Mouse (Mus musculus): ENCODE results near the gene Dap.

The Dap gene

DNA sequence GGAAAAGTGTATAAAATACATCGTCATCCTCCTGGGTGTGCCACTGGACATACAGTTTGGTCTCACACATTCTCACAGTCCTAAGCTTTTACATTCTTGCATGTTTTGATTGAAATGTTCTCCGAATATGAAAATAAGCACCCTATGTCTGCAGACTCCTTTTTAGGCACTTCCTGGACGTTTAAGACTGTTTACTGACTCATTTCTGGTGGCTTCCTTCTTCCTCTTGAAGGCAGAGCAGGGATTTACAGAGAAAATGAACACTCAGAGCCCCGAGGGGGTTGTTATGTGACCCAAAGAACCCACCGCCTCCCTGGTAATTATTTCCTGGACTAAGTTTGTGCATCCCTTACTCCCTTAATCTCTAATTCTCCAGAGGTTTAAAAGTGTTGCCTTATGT lies 13.8 kb downstream of the Dap start:
- DNase-seq (ENCODE audit: low spot score), result no peak

DNA sequence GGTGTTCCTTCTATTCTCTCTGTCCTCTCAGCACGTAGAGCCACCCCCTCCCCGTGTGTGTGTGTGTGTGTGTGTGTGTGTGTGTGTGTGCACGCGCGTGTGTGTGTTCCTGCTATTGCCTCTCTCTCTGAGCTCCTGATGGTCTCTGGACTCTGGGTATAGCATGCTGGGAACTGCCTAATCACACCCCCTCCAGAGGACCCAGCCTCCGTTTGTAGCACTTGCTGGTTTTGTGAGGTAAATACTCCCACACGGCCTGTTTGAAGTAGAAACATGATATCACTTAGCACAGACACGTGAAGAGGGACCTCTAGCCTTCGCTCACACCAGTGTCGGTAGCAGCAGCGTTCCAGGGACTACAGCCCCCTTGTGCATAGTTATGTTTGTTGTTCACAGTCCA lies 14.5 kb downstream of the Dap start:
- no peak for DNase-seq (ENCODE audit: low spot score)

DNA sequence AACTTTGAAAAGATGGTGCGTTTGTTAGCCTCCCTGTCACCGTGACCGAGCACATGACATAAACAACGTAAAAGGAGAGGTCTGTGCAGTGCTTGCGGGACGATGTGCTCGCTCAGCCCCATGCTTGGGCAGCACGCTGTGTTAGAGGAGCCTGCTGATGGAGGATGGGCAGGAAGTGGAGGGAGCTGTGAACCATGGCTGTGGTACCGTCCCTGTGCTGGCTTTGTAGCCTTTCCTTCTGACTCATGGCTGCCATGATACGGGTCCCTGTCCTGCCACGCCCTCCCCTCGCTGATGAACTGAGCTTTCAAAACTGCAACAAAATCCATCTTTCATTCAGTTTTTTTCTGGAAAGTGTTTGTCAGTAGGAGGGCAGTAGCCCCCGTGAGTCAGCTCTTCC lies 15.6 kb downstream of the Dap start:
- DNase-seq (ENCODE audit: low spot score), result no peak

DNA sequence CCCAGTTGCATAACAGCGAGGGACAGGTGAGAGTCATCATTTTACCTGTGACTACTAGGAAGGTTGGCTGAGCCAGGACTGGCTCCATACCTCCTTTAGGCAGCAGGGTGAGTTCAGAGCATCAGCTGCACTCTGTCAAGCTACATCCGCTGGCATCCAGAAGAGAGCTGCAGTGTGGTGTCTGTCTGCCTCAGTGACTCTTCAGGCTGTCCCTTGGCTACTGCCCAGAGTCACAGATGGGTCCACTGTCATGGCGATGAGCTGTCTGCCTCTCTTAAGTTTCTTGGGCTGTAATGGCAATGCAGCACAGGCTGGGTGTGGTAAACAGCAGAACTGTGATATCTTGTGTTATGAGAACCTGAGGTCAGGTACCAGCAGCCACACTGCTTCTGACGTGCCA lies 16.1 kb downstream of the Dap start:
- DNase-seq (ENCODE audit: low spot score), result no peak

DNA sequence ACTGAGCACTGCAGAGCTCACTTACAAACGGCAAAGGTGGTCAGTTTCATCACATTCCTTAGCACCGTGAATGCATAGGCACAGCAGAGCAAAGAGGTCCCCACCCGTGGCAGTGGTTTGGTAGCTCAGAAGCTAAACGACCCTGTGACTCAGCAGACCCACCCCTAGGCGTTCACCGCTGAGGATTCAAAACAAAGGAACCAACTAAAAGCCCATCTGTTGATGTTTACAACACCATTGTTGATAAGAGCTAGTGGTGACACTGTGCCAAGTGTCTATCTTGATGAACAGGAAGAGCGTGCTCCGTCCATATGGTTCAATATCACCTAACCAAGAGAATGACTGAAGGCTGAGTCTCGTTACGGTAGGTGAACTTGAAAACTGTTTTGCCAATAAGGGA lies 19.1 kb downstream of the Dap start:
- no peak for DNase-seq (ENCODE audit: low spot score)

DNA sequence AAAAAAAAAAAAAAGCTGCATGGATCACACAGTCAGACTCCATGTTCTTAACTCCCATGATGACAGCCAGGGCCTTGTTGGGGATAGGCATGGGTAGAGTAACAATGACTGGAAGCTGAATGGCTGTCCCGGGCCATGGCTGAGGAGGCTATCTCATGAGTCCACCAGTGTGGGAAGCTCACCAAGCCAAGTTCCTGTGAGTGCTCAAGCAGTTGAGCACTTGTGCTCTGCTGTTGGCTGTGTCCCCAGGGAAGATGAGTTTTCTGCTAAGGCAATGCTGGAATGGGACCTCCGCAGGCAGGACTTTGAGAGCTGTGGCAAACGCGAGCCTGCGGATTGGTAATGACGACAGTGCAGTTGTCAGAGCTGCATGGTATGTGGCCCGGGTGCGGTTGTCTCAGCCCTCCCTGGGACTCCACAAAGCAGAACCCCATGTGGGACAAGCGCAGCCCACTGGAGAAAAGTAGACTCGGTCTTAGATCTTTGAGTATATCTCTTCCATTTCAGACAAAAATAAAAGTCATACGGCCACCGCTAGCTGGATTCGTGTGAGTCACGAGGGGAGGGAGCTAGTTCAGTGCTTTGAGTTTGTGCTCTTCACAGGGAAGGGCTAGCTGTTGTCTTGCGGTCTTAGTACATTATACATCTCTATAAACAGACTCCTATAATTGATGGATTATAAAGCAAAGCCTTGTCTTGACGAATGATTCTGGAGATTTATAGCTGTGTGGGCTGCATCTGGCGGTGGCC lies 20.8 kb downstream of the Dap start:
- DNase-seq (ENCODE audit: low spot score), result no peak

DNA sequence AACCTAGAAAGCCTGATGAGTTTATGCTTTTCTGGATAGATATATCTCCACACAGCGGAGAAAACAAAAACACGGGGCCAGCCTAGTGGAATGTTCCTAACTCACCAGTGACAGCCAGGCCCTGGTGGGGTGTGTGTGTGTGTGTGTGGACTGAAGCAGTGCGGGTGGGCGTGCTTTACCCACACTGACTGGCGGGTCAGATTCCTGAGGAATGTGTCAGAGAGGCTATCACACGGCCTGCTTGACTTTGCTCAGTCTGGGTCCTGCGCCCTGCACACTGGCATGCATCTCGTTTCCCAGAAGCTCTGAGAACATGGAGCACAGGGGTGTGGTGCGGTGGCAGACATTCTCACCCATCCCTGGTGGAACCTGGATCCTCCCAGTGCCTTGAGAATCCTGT lies 21.8 kb downstream of the Dap start:
- no peak for DNase-seq (ENCODE audit: low spot score)

DNA sequence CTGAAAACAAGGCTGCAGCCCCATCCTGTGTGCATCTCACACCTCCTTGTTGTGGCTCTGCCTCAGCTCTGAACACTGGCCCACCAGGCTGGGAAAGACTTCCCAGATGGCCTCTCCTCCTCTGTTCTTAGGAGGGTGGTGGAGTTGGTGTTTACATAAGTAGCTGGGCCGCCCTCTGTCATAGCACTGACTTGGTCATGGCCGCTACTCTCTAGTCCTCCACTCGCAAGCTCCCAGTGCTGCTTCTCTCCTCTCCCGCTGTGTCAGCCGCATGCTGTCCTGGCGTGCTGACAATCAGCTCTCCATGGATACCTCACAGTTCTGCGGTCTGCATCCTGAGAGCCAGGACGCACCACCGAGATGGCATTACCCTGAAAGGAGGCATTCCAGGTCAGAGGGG lies 22.9 kb downstream of the Dap start:
- DNase-seq (ENCODE audit: low spot score), result peak; percentile 39

DNA sequence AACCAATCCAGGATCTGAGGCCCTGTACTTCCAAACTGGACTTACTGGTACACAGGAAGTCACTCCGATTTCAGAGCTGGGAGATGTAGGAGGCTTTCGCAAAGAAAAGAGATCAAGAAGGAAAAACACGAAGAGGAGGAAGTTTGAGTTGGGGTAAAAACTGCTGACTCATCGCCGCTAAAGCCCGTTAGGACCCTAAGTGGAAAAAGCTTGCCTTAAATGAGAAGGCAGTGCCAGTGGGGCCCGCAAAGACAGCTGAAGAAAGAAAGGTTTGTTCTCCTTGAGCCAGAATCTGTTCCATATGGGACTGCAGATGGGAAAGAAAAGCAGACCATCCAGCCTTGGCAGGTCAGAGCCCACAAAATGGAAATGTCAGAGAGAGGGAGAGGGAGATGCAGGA lies 24.8 kb downstream of the Dap start:
- DNase-seq (ENCODE audit: low spot score), result no peak

DNA sequence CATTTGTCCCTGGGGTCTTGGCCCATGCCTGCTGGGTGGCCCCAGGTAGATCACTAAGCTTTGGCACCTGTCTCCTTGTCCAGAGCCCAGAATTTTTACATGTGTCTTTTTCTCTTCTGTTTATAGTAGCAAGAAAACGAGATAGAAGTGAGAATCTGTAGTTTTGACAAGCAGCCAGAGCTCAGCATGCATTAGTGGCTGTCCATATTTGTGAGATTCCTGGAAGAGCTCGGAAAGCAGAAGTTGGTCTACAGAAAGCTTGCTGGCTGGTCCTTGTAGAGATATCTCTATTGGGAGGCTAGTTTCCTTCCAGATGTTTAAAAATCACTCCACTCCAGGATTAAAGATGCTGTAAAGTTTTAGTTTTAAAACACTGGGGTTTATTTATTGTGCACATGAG lies 25.9 kb downstream of the Dap start:
- no peak for DNase-seq (ENCODE audit: low spot score)

DNA sequence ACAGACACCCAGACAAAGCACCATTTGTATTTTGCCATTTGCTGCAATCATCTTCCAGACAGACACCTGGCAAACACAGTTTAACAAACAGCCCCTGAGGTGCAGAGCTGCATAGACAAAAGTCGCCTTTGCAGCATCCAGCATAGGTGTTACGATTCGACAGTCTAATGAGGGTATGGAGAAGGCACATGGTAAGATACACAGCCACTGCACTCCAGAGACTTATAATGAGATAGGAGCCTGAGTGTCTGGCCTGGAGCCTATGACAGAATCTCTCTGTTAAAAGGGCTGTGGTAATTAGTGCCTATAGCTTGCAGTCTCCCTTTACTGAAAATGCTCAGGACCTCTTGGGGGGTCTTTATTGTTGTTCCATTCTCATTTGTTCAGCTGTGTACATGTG lies 26.6 kb downstream of the Dap start:
- no peak for DNase-seq (ENCODE audit: low spot score)

DNA sequence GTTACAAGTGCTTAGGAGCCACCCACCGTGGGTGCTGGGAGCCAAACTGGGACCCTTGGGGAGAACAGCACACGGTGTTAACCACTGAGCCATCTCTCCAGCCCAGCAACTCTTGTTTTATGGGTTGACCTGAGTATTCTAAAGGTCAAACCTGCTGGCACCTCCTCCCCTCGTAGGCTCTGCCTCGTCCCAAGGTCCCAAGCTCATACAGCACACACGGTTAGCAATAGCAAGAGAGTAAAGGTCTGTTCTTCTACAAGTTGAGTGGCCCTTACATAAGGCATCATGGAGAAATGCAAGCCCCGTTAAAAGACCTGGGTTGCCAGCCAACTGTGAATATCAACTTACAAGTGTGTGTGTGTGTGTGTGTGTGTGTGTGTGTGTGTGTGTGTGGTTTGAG lies 27.1 kb downstream of the Dap start:
- no peak for DNase-seq (ENCODE audit: low spot score)

DNA sequence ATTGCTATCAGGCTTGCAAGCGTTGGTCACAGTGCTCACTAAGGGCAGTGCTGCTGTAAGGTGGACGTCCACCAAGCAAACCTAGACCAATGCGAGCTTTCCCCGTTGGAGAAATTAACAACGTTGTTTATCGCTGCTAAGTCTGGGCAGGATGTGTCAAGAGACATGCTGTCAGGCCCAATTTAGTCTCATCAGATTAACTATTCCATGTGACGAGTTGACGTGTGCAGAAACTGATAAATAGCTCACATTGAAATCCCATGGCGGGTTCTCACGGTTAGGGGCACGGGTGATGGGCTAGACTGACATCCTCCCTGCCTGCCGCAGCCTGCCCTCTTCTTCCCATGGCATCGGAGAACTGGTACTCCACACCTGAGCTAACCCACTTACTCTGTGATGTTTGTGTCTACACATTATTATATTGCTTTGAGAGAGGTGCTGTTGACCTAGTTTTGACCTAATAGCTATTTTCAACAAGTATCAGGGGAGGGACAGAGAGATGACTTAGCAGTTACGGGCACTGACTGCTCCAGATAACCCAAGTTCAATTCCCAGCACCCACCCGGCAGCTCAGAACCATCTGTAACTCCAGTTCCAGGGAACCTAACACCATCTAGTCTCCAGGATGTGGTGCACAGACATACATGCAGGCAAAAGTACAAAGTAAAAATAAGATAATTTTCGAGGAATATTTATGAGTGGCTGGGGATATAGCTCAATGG lies 28.6 kb downstream of the Dap start:
- no peak for DNase-seq (ENCODE audit: low spot score)

DNA sequence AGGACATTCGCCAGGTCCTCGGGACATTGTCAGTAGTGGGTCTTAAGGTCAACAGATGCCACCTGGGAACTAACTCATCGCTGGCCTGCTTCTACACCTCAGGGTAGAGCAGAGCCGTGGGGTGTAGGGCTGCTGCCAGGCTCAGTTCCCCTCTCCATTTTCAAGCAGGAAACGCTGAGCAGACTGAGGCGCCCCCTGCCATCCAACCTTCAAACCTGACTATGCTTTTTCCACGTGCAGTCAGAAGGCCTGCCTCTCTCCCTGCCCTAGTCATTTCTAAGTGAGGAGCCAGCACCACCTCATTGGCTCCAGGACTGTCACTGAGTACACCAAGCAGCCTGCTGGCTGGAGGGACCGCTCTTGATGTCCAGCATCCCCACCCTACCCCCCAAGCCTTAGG lies 29.3 kb downstream of the Dap start:
- no peak for DNase-seq (ENCODE audit: low spot score)

DNA sequence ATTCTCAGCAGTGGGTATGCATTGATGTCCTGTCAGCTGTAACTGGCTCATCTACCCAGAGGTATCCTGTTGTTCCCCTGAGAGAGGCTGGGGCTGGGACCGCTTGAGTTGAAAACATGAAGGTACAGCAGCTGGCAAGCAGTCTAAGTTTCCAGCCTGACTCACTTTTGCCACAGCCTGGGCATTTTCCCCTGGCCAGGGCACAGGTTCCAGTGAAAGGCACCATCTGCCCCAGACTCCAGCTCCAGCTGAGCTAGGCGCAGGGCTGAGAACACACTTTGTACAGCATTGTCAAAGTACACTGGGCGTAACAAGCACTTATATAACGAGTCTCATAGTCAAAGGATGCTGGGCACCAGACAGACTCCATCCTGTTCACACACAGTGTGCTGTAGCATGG lies 29.8 kb downstream of the Dap start:
- DNase-seq (ENCODE audit: low spot score), result no peak

DNA sequence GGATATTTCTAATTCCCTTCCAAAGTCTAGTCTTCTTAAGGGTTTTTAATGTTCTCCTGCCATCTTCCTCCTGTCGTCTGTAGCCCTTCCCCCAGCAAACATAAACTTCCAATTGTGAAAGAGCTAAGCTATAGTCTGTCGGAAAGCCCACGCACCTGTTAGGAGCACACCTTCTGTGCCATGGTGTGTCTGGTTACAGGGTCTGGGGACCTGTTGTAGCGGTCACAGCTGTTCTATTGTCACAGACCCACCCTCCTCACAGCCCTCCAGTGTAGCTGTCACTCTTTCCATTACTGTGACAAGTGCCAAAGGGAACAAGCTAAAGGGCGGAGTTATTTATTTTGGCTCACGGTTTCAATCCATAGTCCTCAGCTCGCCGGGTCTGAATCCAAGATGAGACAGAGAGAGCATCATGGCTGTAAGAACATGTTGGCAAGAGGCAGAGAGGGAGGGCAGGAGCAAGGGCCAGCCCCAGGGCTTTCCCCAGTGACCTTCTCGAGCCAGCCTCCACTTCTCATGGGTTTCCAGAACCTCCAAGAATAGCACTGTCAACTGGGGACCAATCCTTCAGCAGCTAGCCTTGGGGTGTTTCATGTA lies 30.9 kb downstream of the Dap start:
- DNase-seq (ENCODE audit: low spot score), result no peak

DNA sequence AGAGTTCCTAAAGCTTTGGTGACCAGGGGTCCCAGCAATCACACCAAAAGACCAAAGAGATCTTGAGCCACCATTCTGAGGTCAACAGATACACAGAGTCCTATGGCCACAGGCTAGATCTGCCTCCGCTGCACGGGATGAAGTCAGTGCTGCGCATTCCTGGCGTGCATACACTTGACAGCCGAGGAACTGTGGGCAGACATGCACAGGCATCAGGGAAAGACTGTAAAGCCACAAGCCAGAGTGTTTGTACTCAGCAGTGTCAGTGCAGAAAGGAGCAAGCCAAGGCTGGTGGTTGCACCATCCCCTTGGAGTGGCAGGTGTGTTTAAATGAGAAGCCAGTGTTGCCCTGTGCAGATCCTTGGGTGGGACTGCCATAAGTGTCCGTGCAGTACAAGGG lies 31.6 kb downstream of the Dap start:
- DNase-seq (ENCODE audit: low spot score), result no peak

DNA sequence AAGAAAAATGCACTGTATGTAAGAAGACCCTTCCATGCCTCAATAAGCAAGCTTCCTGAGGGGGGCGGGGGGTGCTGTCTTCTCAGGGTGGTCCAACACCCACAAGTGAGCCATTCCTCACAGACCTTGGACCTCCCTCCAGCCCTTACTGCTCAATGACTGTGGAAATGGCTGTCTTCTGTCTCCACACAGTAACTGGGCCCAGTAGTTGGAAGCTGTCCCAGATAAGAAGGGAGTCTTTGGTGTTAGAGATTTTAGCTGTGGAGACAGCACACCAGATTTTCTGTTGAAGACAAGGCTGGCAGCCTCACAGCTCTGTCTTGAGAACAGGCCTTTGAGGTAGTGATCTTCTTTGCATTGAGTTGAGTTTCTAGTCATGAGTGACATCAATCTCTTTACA lies 33.2 kb downstream of the Dap start:
- no peak for DNase-seq (ENCODE audit: low spot score)

DNA sequence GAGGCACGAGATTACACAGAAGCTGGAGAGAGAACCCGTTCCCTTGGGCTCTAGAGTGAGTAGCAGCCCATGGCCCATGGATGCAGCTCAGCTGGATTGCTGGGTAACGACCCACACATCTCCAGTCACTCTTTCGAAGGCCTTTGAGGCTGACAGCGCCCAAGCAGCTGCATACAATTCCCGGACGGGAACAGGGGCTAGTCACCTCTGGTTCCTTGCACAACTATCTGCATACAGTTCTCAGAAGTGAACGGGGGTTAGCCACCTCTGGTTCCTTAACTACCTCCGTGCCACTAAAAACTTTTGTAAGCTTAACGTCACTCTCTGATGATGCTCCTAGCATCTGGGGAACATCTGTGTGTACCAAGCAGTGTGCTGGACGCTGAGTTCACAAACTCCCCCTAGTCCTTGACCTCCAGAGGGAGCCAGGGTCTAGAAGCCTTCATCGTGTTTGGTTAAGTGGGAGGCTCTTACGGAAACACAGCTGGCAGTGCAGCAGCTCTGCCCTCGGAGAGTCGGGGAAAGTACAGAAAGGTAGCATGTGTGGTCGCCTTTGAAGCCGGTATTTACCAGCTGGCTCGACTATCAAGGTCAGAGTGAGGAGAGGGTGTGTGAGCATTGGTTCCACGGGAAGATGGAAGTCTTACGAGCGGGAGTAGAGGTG lies 34.0 kb downstream of the Dap start:
- DNase-seq (ENCODE audit: low spot score), result no peak

DNA sequence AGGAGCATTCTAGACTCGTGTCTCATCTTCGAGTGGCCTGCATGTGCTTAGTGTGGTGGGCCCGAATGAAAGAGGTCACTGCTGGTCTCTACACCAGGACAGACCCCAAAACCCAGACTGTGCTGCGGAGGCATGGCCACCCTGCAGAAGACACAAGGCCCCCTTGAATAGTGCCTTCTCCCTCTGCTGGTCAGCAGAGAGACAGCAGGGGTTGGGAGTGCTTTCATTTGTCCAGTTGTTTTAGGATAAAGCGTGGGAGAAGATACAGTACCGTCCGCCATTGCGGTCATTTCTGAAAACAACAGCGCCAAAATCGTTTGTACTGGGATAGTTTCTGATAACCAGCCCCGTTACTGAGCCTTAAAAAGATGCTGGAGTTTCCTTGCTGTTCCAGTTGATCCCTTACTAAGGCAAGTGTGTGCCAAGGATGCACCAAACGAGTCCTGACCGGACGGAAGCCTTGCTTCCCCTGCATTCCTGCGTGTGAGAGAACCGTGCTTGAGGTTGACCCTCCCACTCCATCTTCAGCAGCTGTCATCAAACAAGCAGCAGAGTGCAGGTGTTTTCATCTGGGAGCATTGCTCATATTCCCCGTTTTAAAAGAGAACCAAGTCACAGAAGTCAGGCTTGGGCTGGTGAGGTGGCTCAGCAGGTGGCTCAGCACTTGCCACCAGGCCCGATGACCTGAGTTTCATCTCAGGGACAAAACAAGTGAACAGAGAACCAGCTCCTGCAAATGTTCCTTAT lies 34.8 kb downstream of the Dap start:
- DNase-seq (ENCODE audit: low spot score), result no peak

DNA sequence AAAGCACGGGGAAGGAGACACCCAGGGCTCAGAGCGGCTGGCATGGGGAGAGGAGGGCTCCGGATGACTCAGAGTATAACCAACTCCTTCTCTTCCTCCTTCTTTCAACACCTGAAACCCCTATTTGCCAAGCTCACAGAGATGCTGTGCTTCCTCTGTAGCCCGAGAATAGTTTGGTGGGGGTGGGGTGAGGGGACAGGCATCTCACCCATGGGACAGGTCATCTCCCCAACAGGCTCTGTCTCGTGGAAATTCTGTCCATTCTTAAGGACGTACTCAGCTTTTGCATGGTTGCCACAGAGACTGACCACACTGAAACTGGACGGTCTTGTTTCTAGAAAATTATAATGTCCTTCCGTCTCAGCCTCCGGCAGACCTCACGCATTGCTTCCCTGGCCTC lies 37.0 kb downstream of the Dap start:
- DNase-seq (ENCODE audit: low spot score), result no peak

DNA sequence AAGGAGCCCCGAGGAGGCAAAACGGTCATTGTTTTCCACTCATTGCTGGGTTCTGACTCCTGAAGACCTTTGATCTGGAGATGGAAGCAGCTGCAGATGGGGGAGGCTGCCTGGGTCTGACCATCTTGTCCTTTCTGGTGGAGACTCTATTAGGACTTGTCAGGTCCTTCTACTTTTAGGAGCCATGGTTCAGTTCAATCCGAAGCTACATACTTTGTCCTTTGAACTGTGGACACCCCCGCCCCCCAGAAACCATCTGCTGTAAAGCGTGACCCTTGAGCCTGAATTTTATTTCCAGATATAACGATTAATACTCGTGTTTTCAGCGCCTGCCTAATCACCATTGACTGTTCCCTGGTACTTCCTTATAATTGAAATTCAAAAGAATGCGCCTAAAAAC lies 38.2 kb downstream of the Dap start:
- DNase-seq (ENCODE audit: low spot score), result no peak

All from layer of hippocampus, adult 11-12 months (tissue).